Mouse (Mus musculus): ENCODE measurements around the gene Bcl11a.

Bcl11a gene

GRCm38 (mm10) chr11:24200310-24200709 is 122.5 kb downstream of the Bcl11a start:
- DNase-seq (ENCODE audit: low read depth, low spot score): no peak

DNA sequence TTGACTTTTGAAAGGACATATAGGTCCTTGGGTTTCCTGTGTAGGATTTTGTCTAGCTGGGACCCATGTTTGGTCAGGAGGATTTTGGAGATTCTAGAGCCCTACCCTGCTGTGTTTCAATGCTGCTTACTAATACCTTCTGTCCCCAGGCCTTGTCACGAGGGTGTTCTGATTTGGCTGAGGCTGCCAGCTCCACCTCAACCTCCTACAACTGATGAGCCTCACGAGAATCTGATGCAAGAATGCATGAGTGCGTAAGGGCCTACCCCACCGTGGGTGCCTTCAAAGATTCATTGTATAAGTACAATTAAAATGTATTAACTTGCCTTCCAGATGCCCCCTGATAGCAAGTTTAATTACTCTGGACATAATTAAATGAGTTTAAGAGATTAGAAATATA is 123.4 kb downstream of the Bcl11a start:
- no peak for DNase-seq (ENCODE audit: low read depth, low spot score)

- no peak for DNase-seq (ENCODE audit: low read depth, low spot score)
Observed at GRCm38 (mm10) chr11:24202641-24203361, 124.9 kb downstream of the Bcl11a start.

GRCm38 (mm10) chr11:24203489-24203888 is 125.6 kb downstream of the Bcl11a start:
- no peak for DNase-seq (ENCODE audit: low read depth, low spot score)

- DNase-seq (ENCODE audit: low read depth, low spot score): no peak
Observed at GRCm38 (mm10) chr11:24208951-24209351, 131.1 kb downstream of the Bcl11a start.

DNA sequence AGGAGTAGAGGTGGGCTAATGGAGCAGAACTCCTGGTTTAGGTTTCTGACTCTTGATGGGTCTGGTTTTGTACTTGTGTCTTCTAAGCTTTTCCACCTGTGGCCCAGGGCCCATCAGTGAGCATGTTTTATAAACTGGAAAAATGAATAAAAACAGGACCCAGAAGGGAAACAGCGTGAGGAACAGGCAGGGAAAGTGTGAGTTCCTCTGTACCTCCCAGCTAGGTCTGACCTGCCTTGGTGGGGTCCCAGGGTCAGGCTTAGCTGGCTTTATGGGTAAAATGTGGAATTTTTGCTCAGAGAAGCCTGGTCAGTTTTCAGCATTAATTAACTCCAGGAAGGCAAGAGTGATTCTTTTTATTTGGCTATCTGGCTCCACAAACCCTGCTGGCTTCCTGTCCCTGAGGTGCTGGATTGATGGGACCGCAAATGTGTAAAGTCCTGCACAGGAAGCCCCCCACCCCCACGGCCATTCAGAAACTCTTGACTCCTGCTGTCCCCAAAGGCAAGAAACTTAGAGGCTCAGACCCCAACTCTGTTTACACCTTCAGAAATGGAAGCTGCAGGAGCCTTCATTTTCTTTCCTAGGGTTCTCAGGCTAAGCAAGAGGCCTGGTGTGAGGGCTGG is 136.8 kb downstream of the Bcl11a start:
- no peak for DNase-seq (ENCODE audit: low read depth, low spot score)

- no peak for DNase-seq (ENCODE audit: low read depth, low spot score)
Observed at GRCm38 (mm10) chr11:24217741-24218333, 140.0 kb downstream of the Bcl11a start.

DNA sequence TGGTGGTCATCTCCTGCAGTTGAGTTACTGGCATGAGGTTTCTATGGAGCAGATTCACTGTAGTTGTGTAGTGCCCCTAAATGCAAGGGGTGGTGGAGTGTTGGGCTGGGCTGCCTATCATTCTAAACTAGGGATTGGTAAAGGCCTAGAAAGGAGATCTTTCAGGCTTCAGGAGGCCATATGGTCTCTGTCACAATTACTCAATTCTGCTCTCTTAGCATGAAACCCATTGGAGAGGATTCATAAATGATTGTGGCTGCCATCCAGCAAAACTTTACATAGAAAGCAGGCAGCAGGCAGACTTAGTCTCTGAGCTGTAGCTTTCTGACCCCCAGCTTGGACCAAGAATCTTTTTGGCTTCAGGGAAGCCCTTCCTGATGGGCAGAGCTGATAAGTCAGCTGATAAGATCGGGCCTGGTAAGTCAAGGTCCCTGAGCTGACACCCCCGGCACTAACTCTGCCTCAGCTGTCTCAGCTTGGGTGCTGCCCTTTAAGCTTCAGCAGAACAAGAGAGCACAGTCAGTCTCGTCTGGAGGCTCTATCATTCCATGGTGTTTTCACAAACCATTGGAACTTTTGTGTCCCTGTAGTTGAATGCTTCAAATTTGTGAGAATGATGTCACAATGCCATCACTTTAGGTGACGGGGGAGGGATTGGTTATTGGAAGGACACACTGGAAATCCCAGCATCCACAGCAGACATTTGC is 143.9 kb downstream of the Bcl11a start:
- DNase-seq (ENCODE audit: low read depth, low spot score): no peak

All from CD4-positive helper T cell, adult 2 months (primary cell).